Mouse (Mus musculus) heart, adult 2 months (tissue): ENCODE results near the gene Spaca5. TPM values are rescaled to one million over a fixed set of nuclear protein-coding genes. Genes with fewer than 3 reads are reported as not detected.

Experiments used
- DNase-seq, 2 experiments: peaks; one replicate each; pipeline ENCODE4 v3.0.0; 2021
- H3K27ac ChIP-seq: fragments of 200-600 bp; 2 replicates; pipeline ENCODE4 v1.8.1; 2022
- H3K27me3 ChIP-seq: fragments of 200-500 bp; 2 replicates; pipeline ENCODE4 v1.6.1; 2012; ENCODE audit warnings: mild to moderate bottlenecking, low read length, inconsistent platforms, mixed read lengths; ENCODE audit not compliant: control insufficient read depth, insufficient read depth
- H3K36me3 ChIP-seq: fragments of 200-500 bp; 2 replicates; pipeline ENCODE4 v1.6.1; 2012; ENCODE audit warnings: low read length, inconsistent platforms; ENCODE audit not compliant: control insufficient read depth, insufficient read depth
- H3K4me1 ChIP-seq: fragments of 200-500 bp; 2 replicates; pipeline ENCODE4 v1.6.1; 2011; ENCODE audit warnings: low read length; ENCODE audit not compliant: control insufficient read depth, insufficient read depth
- H3K4me3 ChIP-seq: fragments of 200-600 bp; 2 replicates; pipeline ENCODE4 v1.8.1; 2022
- H3K79me2 ChIP-seq: fragments of 200-500 bp; replicated peaks from 2 replicates; pipeline ENCODE4 v1.6.1; 2012; ENCODE audit warnings: mild to moderate bottlenecking, inconsistent platforms, low read length, moderate library complexity, mixed read lengths; ENCODE audit not compliant: control insufficient read depth, insufficient read depth
- H3K9ac ChIP-seq: fragments of 200-500 bp; 2 replicates; pipeline ENCODE4 v1.6.1; 2012; ENCODE audit warnings: low read depth, mild to moderate bottlenecking, control low read depth, inconsistent platforms, low read length, mixed read lengths
- CTCF ChIP-seq: fragments of 200-600 bp; IDR thresholded peaks from 2 replicates; pipeline ENCODE4 v1.8.1; 2022; ENCODE audit warnings: antibody characterized with exemption, mild to moderate bottlenecking, moderate library complexity
- EP300 ChIP-seq: fragments of 200-500 bp; IDR thresholded peaks from 2 replicates; pipeline ENCODE4 v1.6.1; 2011; ENCODE audit warnings: low read depth, low read length, control low read depth; ENCODE audit not compliant: insufficient read depth
- POLR2A ChIP-seq: fragments of 200-500 bp; IDR thresholded peaks from 2 replicates; pipeline ENCODE4 v1.6.1; 2011; ENCODE audit warnings: mild to moderate bottlenecking, low read depth, low read length, control low read depth; ENCODE audit not compliant: insufficient read depth
- WGBS: fragments of 180-500 bp; shearing (Covaris S2); methylation state at CpG from one replicate; pipeline ENCODE4 v1.1.7; 2018; 5-methylcytosine and 5-hydroxymethylcytosine counted together
- intact Hi-C: fragments of 180-260 bp; cut with DNase I; formaldehyde crosslinking; loops from one replicate; pipeline ENCODE4 v1.15.1; 2025
- polyA plus RNA-seq: library from polyadenylated mRNA; depleted of rRNA; stranded (reverse); fragments of >200 nt; gene quantifications from 2 replicates; pipeline ENCODE4 v1.2.3, GENCODE M21; 2012; rRNA removed
- total RNA-seq, 2 experiments: library from RNA; stranded (reverse); gene quantifications; 2 replicates each; pipeline ENCODE4 v1.2.3; 2021

The Spaca5 gene
- total and polyA plus RNA-seq, 3 experiments = not detected

DNA sequence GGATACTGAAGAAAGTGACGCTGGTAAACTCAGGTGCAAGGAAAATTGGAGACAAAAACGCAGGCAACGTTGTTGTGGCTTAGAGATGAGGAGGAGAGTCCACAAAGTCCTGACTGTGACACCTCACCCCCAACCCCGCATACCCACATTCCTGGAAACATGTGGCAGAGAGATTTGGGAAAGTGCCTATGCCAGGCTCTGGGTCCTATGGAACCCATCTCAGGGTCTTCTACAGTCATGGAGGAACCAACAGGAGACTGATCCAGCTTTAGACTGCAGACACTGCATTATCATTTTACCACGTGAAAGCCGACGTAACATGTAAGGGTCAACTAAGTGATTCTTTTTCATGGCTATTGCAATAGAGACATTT lies 21.6 kb downstream of the Spaca5 start:
- TF ChIP-seq EP300 (no peak), POLR2A (no peak), CTCF (no peak)
- H3K4me3 ChIP-seq = no peak overlapping the region; the same call in 1 of the 2 replicates
- H3K4me1 ChIP-seq = no peaks in the 10 kb centered on the region
- no peaks in the 10 kb centered on the region for H3K36me3 ChIP-seq
- 49% methylated on average over 7 of the region's 7 CpGs for WGBS
- no peak overlapping the region; the same call in 1 of the 2 replicates for H3K27ac ChIP-seq
- no peaks in the 10 kb centered on the region for H3K79me2 ChIP-seq
- no peaks in the 10 kb centered on the region for H3K27me3 ChIP-seq
- intact Hi-C loops = loop anchor here (2.0 to 10.0 kb wide), 2 partner anchors 27 to 135 kb away; partner anchors contain the start of genes Elk1 and Zfp182
- no peak overlapping the region; the same call in 1 of the 2 replicates for H3K9ac ChIP-seq
- peak; percentile 2 to 19 for DNase-seq

DNA sequence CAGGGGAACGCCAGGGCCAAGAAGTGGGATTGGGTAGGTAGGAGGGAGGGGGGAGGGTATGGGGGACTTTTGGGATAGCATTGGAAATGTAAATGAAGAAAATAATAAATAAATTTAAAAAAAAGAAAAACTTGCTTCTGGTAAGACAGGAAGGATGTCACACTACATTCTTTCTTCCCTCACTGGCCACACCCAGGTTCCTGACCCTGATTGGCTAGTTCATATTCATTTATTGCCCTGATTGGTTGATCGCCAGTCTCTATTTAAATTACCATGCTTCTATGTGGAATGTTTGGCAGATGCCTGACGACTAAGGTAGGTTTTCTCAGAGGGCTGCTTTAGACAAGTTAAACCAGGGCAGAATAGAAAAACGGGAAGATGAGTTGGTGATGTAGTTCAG lies 47.3 kb downstream of the Spaca5 start, which contains the start of gene Ssxa1:
Ssxa1 (plus strand) TSS at position 301 of the 400 bp plus-strand sequence.
- intact Hi-C loops = no loop called here

More for the DNA sequence above, 47.3 kb downstream of the Spaca5 start, which contains the start of gene Ssxa1:
- H3K79me2 ChIP-seq = no peaks in the 10 kb centered on the region
- no peaks in the 10 kb centered on the region for H3K36me3 ChIP-seq
- no peak for DNase-seq
- no peak for TF ChIP-seq POLR2A
- no peak within 1 kb of the TSS for H3K4me3 ChIP-seq
- H3K27me3 ChIP-seq = no peaks in the 10 kb centered on the region
- 73% methylated on average over 4 of the region's 4 CpGs for WGBS
- no peaks in the 10 kb centered on the region for H3K4me1 ChIP-seq
- H3K9ac ChIP-seq = no peak within 1 kb of the TSS
- no peak within 1 kb of the TSS for H3K27ac ChIP-seq

Other genes with a start within 250 kb of the Spaca5 start
- 1 to 10 TPM; 3.2 to 3.7 TPM for gene Timp1, start 198.2 kb upstream of the Spaca5 start, total RNA-seq
- gene Timp1, start 198.2 kb upstream of the Spaca5 start, polyA plus RNA-seq = 12.9 and 13.2 TPM in 2 replicates
- under 1 TPM; 0.16 to 0.31 TPM for gene Syn1, start 147.4 kb upstream of the Spaca5 start, total RNA-seq
- 0.35 and 0.57 TPM in 2 replicates for gene Syn1, start 147.4 kb upstream of the Spaca5 start, polyA plus RNA-seq
- gene Cfp, start 136.9 kb upstream of the Spaca5 start, total RNA-seq = 10 to 100 TPM in 1 of 2 experiments, 1 to 10 TPM in 1; 7.9 to 12.8 TPM
- 10.8 and 12.2 TPM in 2 replicates for gene Cfp, start 136.9 kb upstream of the Spaca5 start, polyA plus RNA-seq
- gene Elk1, start 117.8 kb upstream of the Spaca5 start, total RNA-seq = 10 to 100 TPM in 1 of 2 experiments, 1 to 10 TPM in 1; 8.6 to 10.1 TPM
- gene Elk1, start 117.8 kb upstream of the Spaca5 start, polyA plus RNA-seq = 11.9 and 14.0 TPM in 2 replicates
- gene Uxt, start 106.4 kb upstream of the Spaca5 start, total RNA-seq = 10 to 100 TPM; 33.5 to 42.8 TPM
- gene Uxt, start 106.4 kb upstream of the Spaca5 start, polyA plus RNA-seq = 21.9 and 36.8 TPM in 2 replicates
- gene Zfp182, start 6.1 kb upstream of the Spaca5 start, total RNA-seq = 1 to 10 TPM; 2.7 to 3.1 TPM
- 0.74 and 1.6 TPM in 2 replicates for gene Zfp182, start 6.1 kb upstream of the Spaca5 start, polyA plus RNA-seq
- under 1 TPM; 0.31 to 0.41 TPM for gene Zfp300, start 21.1 kb downstream of the Spaca5 start, total RNA-seq
- gene Zfp300, start 21.1 kb downstream of the Spaca5 start, polyA plus RNA-seq = 0.06 and 0.12 TPM in 2 replicates
- gene Ssxa1, start 47.4 kb downstream of the Spaca5 start, total RNA-seq = not detected
- not detected in 2 replicates for gene Ssxa1, start 47.4 kb downstream of the Spaca5 start, polyA plus RNA-seq
- gene Gm21876, start 107.2 kb downstream of the Spaca5 start, total RNA-seq = not detected
- not detected in 2 replicates for gene Gm21876, start 107.2 kb downstream of the Spaca5 start, polyA plus RNA-seq